Mouse (Mus musculus) CH12.LX (cell line): ENCODE results near the gene Myo18a. TPM values are rescaled to one million over a fixed set of nuclear protein-coding genes. Genes with fewer than 3 reads are reported as not detected.

Experiments
- DNase-seq: peaks from one replicate; pipeline ENCODE4 v3.0.0-alpha.2; 2013; ENCODE audit errors: extremely low read depth
- H3K27ac ChIP-seq: 2 replicates; pipeline ENCODE4 v1.5.1; 2012; ENCODE audit warnings: low read depth, mild to moderate bottlenecking, control low read depth, moderate library complexity; ENCODE audit not compliant: insufficient read depth
- H3K27me3 ChIP-seq: replicated peaks from 2 replicates; pipeline ENCODE3; 2012; ENCODE audit warnings: inconsistent platforms
- H3K36me3 ChIP-seq, 2 experiments: replicated peaks in 1 of 2; 2 replicates each; pipeline versions ENCODE3 to v1.6.1; 2012; ENCODE audit warnings: inconsistent platforms in 1 of 2, low read length in 1 of 2, mild to moderate bottlenecking in 1 of 2, mixed read lengths in 1 of 2, moderate library complexity in 1 of 2; ENCODE audit not compliant: control insufficient read depth in 1 of 2, insufficient read depth in 1 of 2
- H3K4me1 ChIP-seq, 2 experiments: 2 replicates each; pipeline ENCODE4 v1.6.1; 2012; ENCODE audit warnings: inconsistent platforms in 1 of 2, moderate library complexity in 1 of 2; ENCODE audit not compliant: insufficient read depth in 2 of 2, control insufficient read depth in 1 of 2
- H3K4me2 ChIP-seq: 2 replicates; pipeline ENCODE4 v1.6.1; 2012; ENCODE audit warnings: low read depth, mild to moderate bottlenecking, control low read depth; ENCODE audit not compliant: poor library complexity, insufficient read depth, severe bottlenecking
- H3K4me3 ChIP-seq, 3 experiments: fragments of 150-350 bp in 1 of 3; sonication (generic) in 1 of 3; replicated peaks in 1 of 3; 2 replicates each; pipeline versions ENCODE3 to v1.5.1; 2011 to 2012; ENCODE audit warnings: low read depth in 2 of 3, low read length in 2 of 3, mild to moderate bottlenecking in 2 of 3, moderate library complexity in 2 of 3, control low read depth in 1 of 3, improper control_type of control experiment in 1 of 3, inconsistent platforms in 1 of 3, mixed read lengths in 1 of 3; ENCODE audit not compliant: poor library complexity in 1 of 3
- H3K79me2 ChIP-seq: replicated peaks from 2 replicates; pipeline ENCODE4 v1.6.1; 2012; ENCODE audit warnings: mild to moderate bottlenecking, moderate library complexity; ENCODE audit not compliant: control insufficient read depth, poor library complexity, insufficient read depth, severe bottlenecking; ENCODE audit errors: extremely low read depth
- H3K9ac ChIP-seq: 2 replicates; pipeline ENCODE4 v1.6.1; 2012; ENCODE audit warnings: low read depth, mild to moderate bottlenecking, control low read depth, moderate library complexity; ENCODE audit not compliant: insufficient read depth
- H3K9me3 ChIP-seq: replicated peaks from 2 replicates; pipeline ENCODE3; 2012; ENCODE audit warnings: low read length, inconsistent platforms, mixed read lengths
- BHLHE40 ChIP-seq: IDR thresholded peaks from 2 replicates; pipeline ENCODE4 v1.6.1; 2011; ENCODE audit warnings: mild to moderate bottlenecking, low read depth, low read length, improper control_type of control experiment
- CHD2 ChIP-seq: IDR thresholded peaks from 2 replicates; pipeline ENCODE4 v1.6.1; 2011; ENCODE audit warnings: low read length, improper control_type of control experiment
- CTCF ChIP-seq, 2 experiments: IDR thresholded peaks in 1 of 2; conservative IDR thresholded peaks in 1 of 2; 2 replicates each; pipeline ENCODE4 v1.5.1; 2011 to 2012; ENCODE audit warnings: low read depth in 2 of 2, low read length in 2 of 2, improper control_type of control experiment in 1 of 2, inconsistent platforms in 1 of 2, mild to moderate bottlenecking in 1 of 2, moderate library complexity in 1 of 2
- ELF1 ChIP-seq: IDR thresholded peaks from 2 replicates; pipeline ENCODE4 v1.6.1; 2014; ENCODE audit warnings: low read depth, mild to moderate bottlenecking, inconsistent platforms, low read length, improper control_type of control experiment
- ETS1 ChIP-seq: conservative IDR thresholded peaks from 2 replicates; pipeline ENCODE4 v1.6.1; 2012; ENCODE audit warnings: low read depth, mild to moderate bottlenecking, inconsistent platforms, low read length, improper control_type of control experiment, moderate library complexity
- MXI1 ChIP-seq: IDR thresholded peaks from 2 replicates; pipeline ENCODE4 v1.6.1; 2011; ENCODE audit warnings: mild to moderate bottlenecking, low read depth, low read length, improper control_type of control experiment
- SMC3 ChIP-seq: IDR thresholded peaks from 2 replicates; pipeline ENCODE4 v1.6.1; 2011; ENCODE audit warnings: low read depth, low read length, improper control_type of control experiment
- ZNF384 ChIP-seq: IDR thresholded peaks from 2 replicates; pipeline ENCODE4 v1.6.1; 2012; ENCODE audit warnings: low read depth, low read length, improper control_type of control experiment, inconsistent platforms
- dilution Hi-C: fragments of 300-500 bp; cut with MboI; formaldehyde crosslinking; loops from 2 replicates; pipeline ENCODE4 v1.14.3; 2020; ENCODE audit warnings: low sequenced_read_pairs; ENCODE audit not compliant: extremely low pct_unique_long_range_greater_than_20kb, extremely low pct_ligation_motif_present
- in situ Hi-C: fragments of 300-500 bp; cut with MboI; formaldehyde crosslinking; loops from 3 replicates; pipeline ENCODE4 v1.14.3; 2019; ENCODE audit warnings: low sequenced_read_pairs, low pct_ligation_motif_present, low pct_unique_long_range_greater_than_20kb, mixed read lengths
- polyA plus RNA-seq: library from polyadenylated mRNA; unstranded; fragments of >175 nt; gene quantifications from 2 replicates; pipeline ENCODE4 v1.2.1, GENCODE M21; 2012; ENCODE audit warnings: low read depth; ENCODE audit not compliant: insufficient read length
- total RNA-seq, 2 experiments: library from RNA; depleted of rRNA; stranded (reverse); fragments of 300-350 nt in 1 of 2; fragments of >200 nt in 1 of 2; gene quantifications; 2 replicates each; pipeline ENCODE4 v1.2.3; 2012 to 2014

Gene Myo18a
- total and polyA plus RNA-seq, 3 experiments: 6.3 to 24.8 (median 16.8) TPM

DNA sequence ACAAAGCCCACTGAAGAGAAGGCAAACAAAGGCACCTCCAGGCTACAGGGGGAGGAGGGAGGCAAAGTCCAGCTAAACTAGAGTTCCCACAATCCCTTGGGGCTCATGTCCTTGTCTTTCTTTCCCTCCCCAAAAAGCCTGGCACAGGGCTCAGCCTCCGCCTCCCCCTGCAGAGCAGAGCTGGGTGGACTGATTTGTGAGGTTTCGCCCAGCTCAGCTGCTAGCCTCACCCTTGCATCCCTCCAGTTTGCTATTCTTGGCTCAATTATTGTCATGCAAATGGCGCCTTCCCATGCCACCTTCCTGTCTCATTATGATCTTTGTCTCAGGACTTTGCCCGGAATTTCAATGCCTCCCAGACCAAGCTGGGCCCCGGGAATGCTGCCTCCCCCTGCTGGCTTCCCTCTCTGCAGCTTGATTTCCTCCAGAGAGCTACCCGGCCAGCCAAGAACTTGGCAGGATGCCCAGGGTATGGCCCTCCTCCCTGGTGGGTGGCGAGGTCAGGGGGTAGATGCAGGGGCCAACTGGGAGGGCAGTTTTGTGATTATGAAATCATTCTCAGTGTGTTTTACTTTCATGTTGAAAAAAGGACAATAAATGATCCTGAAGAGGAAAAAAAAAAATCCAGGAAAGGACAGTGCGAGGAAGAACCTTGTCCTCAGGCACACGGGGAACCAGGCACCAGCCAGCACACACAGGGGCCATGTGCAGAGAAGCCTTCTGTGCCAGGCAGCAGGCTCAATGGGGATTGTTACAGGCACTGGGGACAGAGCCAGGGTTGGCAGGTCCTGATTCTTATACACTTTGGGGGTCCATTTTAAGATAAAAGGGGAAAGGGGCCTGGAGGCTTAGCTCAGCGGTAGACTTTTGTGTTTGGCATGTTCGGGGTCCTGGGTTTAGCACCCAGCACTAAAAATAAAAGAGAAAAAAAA, 131.0 kb downstream of the Myo18a start, which contains the start of gene Pipox:
Gene Pipox (minus strand): TSS at position 310 of the 932 bp plus-strand sequence.
- Histone ChIP-seq H3K9ac (no peak within 1 kb of the TSS), H3K4me1 (peaks cover 4 to 32% of the 10 kb centered on the region in 2 experiments; a peak in 3 of 4 replicates), H3K4me2 (no peak within 1 kb of the TSS), H3K27ac (no peak within 1 kb of the TSS), H3K27me3 (peaks cover 20% of the 10 kb centered on the region), H3K36me3 (no peaks in the 10 kb centered on the region), H3K9me3 (no peaks in the 10 kb centered on the region), H3K4me3 (no peak within 1 kb of the TSS), H3K79me2 (no peaks in the 10 kb centered on the region)
- no peak for DNase-seq
- in situ Hi-C loops (no loop called here), dilution Hi-C loops (no loop called here)
- TF ChIP-seq ZNF384: no peak
- TF ChIP-seq CTCF (conservative IDR thresholded peaks at IDR 0.05 in 1 of 2, IDR thresholded peaks at IDR 0.05 in 1 of 2; ENCODE audit: low read depth in 2 of 2, low read length in 2 of 2): 0 out of 4 replicates have a peak, but pooled peaks of 1 of the 2 experiments have one; percentile 11

DNA sequence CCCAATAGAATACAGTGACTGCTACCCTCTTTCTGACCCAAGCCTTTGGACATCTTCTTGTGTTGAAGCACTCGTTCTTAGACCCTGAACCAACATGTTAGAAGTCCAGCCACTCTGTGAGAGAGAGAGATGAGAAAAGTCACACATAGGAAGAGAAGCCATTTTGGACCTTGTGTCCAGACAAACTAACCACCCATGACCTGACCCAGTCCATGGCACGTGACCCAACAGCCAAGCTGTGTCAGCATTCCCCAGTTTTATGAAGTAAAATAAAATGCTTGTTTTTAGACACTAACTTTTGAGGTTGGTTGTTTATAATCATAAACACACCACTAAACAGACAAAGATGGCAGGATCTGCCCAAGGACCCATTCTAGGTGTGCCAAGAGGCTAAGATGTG, 131.9 kb downstream of the Myo18a start:
- in situ Hi-C loops (no loop called here), dilution Hi-C loops (no loop called here)

DNA sequence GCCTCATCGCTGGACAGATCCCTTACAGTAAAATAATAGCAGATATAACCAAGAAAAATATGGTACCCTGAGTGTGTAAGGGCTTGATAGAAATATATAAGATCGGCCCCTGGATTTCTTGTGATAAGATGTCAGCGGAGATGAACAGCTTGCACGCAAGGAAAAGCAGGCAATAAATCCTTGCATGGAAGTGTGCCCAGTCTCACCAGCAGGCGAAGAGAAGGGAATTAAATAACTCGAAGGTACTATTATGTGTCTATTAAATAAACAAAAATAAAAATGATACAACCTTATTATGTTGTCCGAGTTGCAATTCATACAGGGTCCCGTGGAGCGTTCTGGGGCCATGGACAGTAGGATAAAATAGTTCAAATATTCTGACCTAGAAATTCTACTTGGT, 133.0 kb downstream of the Myo18a start:
- DNase-seq: no peak
- H3K79me2 ChIP-seq: no peaks in the 10 kb centered on the region
- no peaks in the 10 kb centered on the region for H3K36me3 ChIP-seq
- dilution Hi-C loops: no loop called here
- in situ Hi-C loops: no loop called here
- no peak overlapping the region for H3K27ac ChIP-seq
- H3K9me3 ChIP-seq: no peaks in the 10 kb centered on the region
- no peak overlapping the region for H3K4me2 ChIP-seq
- peaks cover 4 to 15% of the 10 kb centered on the region in 2 experiments; a peak in 3 of 4 replicates for H3K4me1 ChIP-seq
- no peak overlapping the region for H3K4me3 ChIP-seq
- peaks cover 20% of the 10 kb centered on the region for H3K27me3 ChIP-seq
- TF ChIP-seq SMC3: no peak
- TF ChIP-seq ELF1: no peak
- no peak for TF ChIP-seq ETS1
- TF ChIP-seq MXI1: no peak
- H3K9ac ChIP-seq: no peak overlapping the region

More for the DNA sequence above, 131.9 kb downstream of the Myo18a start:
- Histone ChIP-seq H3K27ac (no peak overlapping the region), H3K27me3 (peaks cover 20% of the 10 kb centered on the region), H3K4me2 (no peak overlapping the region), H3K9me3 (no peaks in the 10 kb centered on the region), H3K9ac (no peak overlapping the region), H3K36me3 (no peaks in the 10 kb centered on the region), H3K4me3 (no peak overlapping the region), H3K79me2 (no peaks in the 10 kb centered on the region), H3K4me1 (peaks cover 4 to 25% of the 10 kb centered on the region in 2 experiments; a peak in 3 of 4 replicates)
- TF ChIP-seq CHD2: no peak
- peak; percentile 39; the same call in 1 of the 2 replicates for TF ChIP-seq BHLHE40
- DNase-seq: no peak
